Mouse (Mus musculus) lung, embryonic 14.5 days (tissue): ENCODE results near the gene Bmper. TPM values are rescaled to one million over a fixed set of nuclear protein-coding genes. Genes with fewer than 3 reads are reported as not detected.
A peak's percentile ranks its signal among the peaks of the same experiment; 100 is the strongest.

Experiments used
- ATAC-seq: fragments of 200-750 bp; cut with Nextera tagmentation; 2 replicates; pipeline ENCODE4 v1.8.0; 2017; ENCODE audit warnings: mild to moderate bottlenecking, moderate TSS enrichment, moderate library complexity; ENCODE audit not compliant: insufficient read depth
- DNase-seq: peaks from one replicate; pipeline ENCODE4 v3.0.0-alpha.2; 2015
- H3K27ac ChIP-seq: fragments of 300-500 bp; sonication (generic); 2 replicates; pipeline ENCODE4 v1.5.1; 2014; ENCODE audit warnings: low read depth, mild to moderate bottlenecking, moderate library complexity
- H3K27me3 ChIP-seq: fragments of 300-500 bp; sonication (generic); 2 replicates; pipeline ENCODE4 v1.6.1; 2014; ENCODE audit warnings: low read length, control low read depth; ENCODE audit not compliant: insufficient read depth
- H3K36me3 ChIP-seq: fragments of 300-500 bp; sonication (generic); 2 replicates; pipeline ENCODE4 v1.6.1; 2014; ENCODE audit warnings: control low read depth; ENCODE audit not compliant: insufficient read depth
- H3K4me1 ChIP-seq: fragments of 300-500 bp; sonication (generic); 2 replicates; pipeline ENCODE4 v1.6.1; 2014; ENCODE audit warnings: antibody characterized with exemption, control low read depth; ENCODE audit not compliant: insufficient read depth
- H3K4me2 ChIP-seq: fragments of 300-500 bp; sonication (generic); 2 replicates; pipeline ENCODE4 v1.6.1; 2014; ENCODE audit warnings: mild to moderate bottlenecking
- H3K4me3 ChIP-seq: fragments of 300-500 bp; sonication (generic); 2 replicates; pipeline ENCODE4 v1.5.1; 2014; ENCODE audit warnings: low read depth, low read length
- H3K9ac ChIP-seq: fragments of 300-500 bp; sonication (generic); 2 replicates; pipeline ENCODE4 v1.6.1; 2014
- H3K9me3 ChIP-seq: fragments of 300-500 bp; sonication (generic); 2 replicates; pipeline ENCODE4 v1.6.1; 2016; ENCODE audit warnings: low read depth, low read length, control low read depth
- CTCF ChIP-seq: IDR thresholded peaks from 2 replicates; pipeline ENCODE4 v1.5.1; 2016; ENCODE audit warnings: antibody characterized with exemption, low read depth
- WGBS: fragments of 180-500 bp; shearing (Covaris S2); extraction: QIAGEN DNeasy Blood & Tissue Kit; methylation state at CpG from one replicate; pipeline ENCODE4 v1.1.7; 2014; 5-methylcytosine and 5-hydroxymethylcytosine counted together
- polyA plus RNA-seq: library from polyadenylated mRNA; unstranded; fragments of >200 nt; fragmentation: Nextera tagmentation; extraction: Ambion mirVana; gene quantifications from 2 replicates; pipeline ENCODE4 v1.2.1, GENCODE M21; 2014

The Bmper gene
- polyA plus RNA-seq, 1 experiment from 2014 or later: 28.7 TPM

- Histone ChIP-seq H3K9me3 (no peaks in the 10 kb centered on the region), H3K4me1 (no peaks in the 10 kb centered on the region), H3K9ac (no peak overlapping the region), H3K27ac (no peak overlapping the region), H3K4me2 (no peak overlapping the region), H3K27me3 (no peaks in the 10 kb centered on the region), H3K4me3 (no peak overlapping the region), H3K36me3 (no peaks in the 10 kb centered on the region)
- 82% methylated on average over 5 of the region's 5 CpGs for WGBS
- ATAC-seq: no peak
- TF ChIP-seq CTCF: no peak
- no peak for DNase-seq
These were observed 92.9 kb downstream of the Bmper start for GRCm38 (mm10) chr9:23315631-23316330.

GRCm38 (mm10) chr9:23327830-23328229 is 105.0 kb downstream of the Bmper start:
- no peak for ATAC-seq
- H3K4me3 ChIP-seq: no peak overlapping the region
- H3K27me3 ChIP-seq: no peaks in the 10 kb centered on the region
- no peak for TF ChIP-seq CTCF
- no peaks in the 10 kb centered on the region for H3K4me1 ChIP-seq
- 88% methylated on average over 3 of the region's 3 CpGs for whole genome bisulfite sequencing
- no peaks in the 10 kb centered on the region for H3K36me3 ChIP-seq
- no peak overlapping the region for H3K27ac ChIP-seq
- H3K9ac ChIP-seq: no peak overlapping the region
- H3K4me2 ChIP-seq: no peak overlapping the region
- H3K9me3 ChIP-seq: no peaks in the 10 kb centered on the region
- DNase-seq: no peak

- Histone ChIP-seq H3K4me3 (no peak overlapping the region), H3K36me3 (no peaks in the 10 kb centered on the region), H3K27me3 (no peaks in the 10 kb centered on the region), H3K4me1 (no peaks in the 10 kb centered on the region), H3K4me2 (no peak overlapping the region), H3K9ac (no peak overlapping the region), H3K27ac (no peak overlapping the region), H3K9me3 (no peaks in the 10 kb centered on the region)
- WGBS: 38% methylated on average over 3 of the region's 3 CpGs
- peak; percentile 80 for ATAC-seq
- peak; percentile 78 for DNase-seq
- no peak for TF ChIP-seq CTCF
These were observed 110.3 kb downstream of the Bmper start for GRCm38 (mm10) chr9:23333041-23333622.

- H3K27me3 ChIP-seq: no peaks in the 10 kb centered on the region
- no peaks in the 10 kb centered on the region for H3K9me3 ChIP-seq
- H3K4me3 ChIP-seq: no peak overlapping the region
- ATAC-seq (no peak), DNase-seq (no peak)
- H3K36me3 ChIP-seq: no peaks in the 10 kb centered on the region
- TF ChIP-seq CTCF: no peak
- H3K9ac ChIP-seq: no peak overlapping the region
- no peak overlapping the region for H3K4me2 ChIP-seq
- H3K27ac ChIP-seq: no peak overlapping the region
- 0 out of 2 replicates have a peak, but pooled peaks cover 2% of the 10 kb centered on the region for H3K4me1 ChIP-seq
These were observed 117.7 kb downstream of the Bmper start for GRCm38 (mm10) chr9:23340551-23340950.

GRCm38 (mm10) chr9:23341246-23341645 is 118.4 kb downstream of the Bmper start:
- no peaks in the 10 kb centered on the region for H3K36me3 ChIP-seq
- no peak for TF ChIP-seq CTCF
- H3K4me2 ChIP-seq: no peak overlapping the region
- no peak overlapping the region for H3K9ac ChIP-seq
- no peaks in the 10 kb centered on the region for H3K9me3 ChIP-seq
- no peak overlapping the region for H3K4me3 ChIP-seq
- no peak overlapping the region for H3K27ac ChIP-seq
- ATAC-seq: no peak
- H3K4me1 ChIP-seq: 0 out of 2 replicates have a peak, but pooled peaks cover 4% of the 10 kb centered on the region
- no peaks in the 10 kb centered on the region for H3K27me3 ChIP-seq
- no peak for DNase-seq

GRCm38 (mm10) chr9:23344353-23344752 is 121.5 kb downstream of the Bmper start:
- no peaks in the 10 kb centered on the region for H3K27me3 ChIP-seq
- no peak overlapping the region for H3K4me2 ChIP-seq

GRCm38 (mm10) chr9:23345093-23345844 is 122.4 kb downstream of the Bmper start:
- no peak for TF ChIP-seq CTCF
- peak overlapping the region; percentile 28; the same call in 1 of the 2 replicates for H3K27ac ChIP-seq

More at GRCm38 (mm10) chr9:23344353-23344752, 121.5 kb downstream of the Bmper start:
- no peak for TF ChIP-seq CTCF
- Histone ChIP-seq H3K9me3 (no peaks in the 10 kb centered on the region), H3K36me3 (no peaks in the 10 kb centered on the region), H3K9ac (no peak overlapping the region), H3K27ac (no peak overlapping the region), H3K4me3 (no peak overlapping the region), H3K4me1 (0 out of 2 replicates have a peak, but pooled peaks cover 4% of the 10 kb centered on the region)
- peak; percentile 83 for DNase-seq
- peak; percentile 50 for ATAC-seq

More at GRCm38 (mm10) chr9:23345093-23345844, 122.4 kb downstream of the Bmper start:
- 0 out of 2 replicates have a peak, but pooled peaks cover 4% of the 10 kb centered on the region for H3K4me1 ChIP-seq
- peak; percentile 75 for DNase-seq
- H3K27me3 ChIP-seq: no peaks in the 10 kb centered on the region
- WGBS: 23% methylated on average over 8 of the region's 8 CpGs
- H3K4me3 ChIP-seq: no peak overlapping the region
- no peak overlapping the region for H3K9ac ChIP-seq
- ATAC-seq: peak; percentile 74
- H3K9me3 ChIP-seq: no peaks in the 10 kb centered on the region
- H3K4me2 ChIP-seq: no peak overlapping the region
- no peaks in the 10 kb centered on the region for H3K36me3 ChIP-seq
